Mouse (Mus musculus): Measurements from ENCODE around the gene Ppp1r2.

Gene Ppp1r2

GRCm38 (mm10) chr16:31234808-31235456 lies 40.1 kb downstream of the Ppp1r2 start:
- no peak for DNase-seq (ENCODE audit: extremely low spot score, low read depth, low spot score)

GRCm38 (mm10) chr16:31234356-31234755 lies 40.7 kb downstream of the Ppp1r2 start:
- DNase-seq (ENCODE audit: extremely low spot score, low read depth, low spot score): no peak

GRCm38 (mm10) chr16:31233541-31234339 lies 41.3 kb downstream of the Ppp1r2 start:
- DNase-seq (ENCODE audit: extremely low spot score, low read depth, low spot score): no peak

GRCm38 (mm10) chr16:31233167-31233498 lies 41.9 kb downstream of the Ppp1r2 start:
- DNase-seq (ENCODE audit: extremely low spot score, low read depth, low spot score): no peak

- no peak for DNase-seq (ENCODE audit: extremely low spot score, low read depth, low spot score)
Observed at GRCm38 (mm10) chr16:31232491-31233166, 42.4 kb downstream of the Ppp1r2 start.

GRCm38 (mm10) chr16:31231591-31231990 lies 43.5 kb downstream of the Ppp1r2 start:
- DNase-seq (ENCODE audit: extremely low spot score, low read depth, low spot score): no peak

GRCm38 (mm10) chr16:31227746-31228145 lies 47.3 kb downstream of the Ppp1r2 start:
- DNase-seq (ENCODE audit: extremely low spot score, low read depth, low spot score): no peak

- DNase-seq (ENCODE audit: extremely low spot score, low read depth, low spot score): no peak
Observed at GRCm38 (mm10) chr16:31215271-31215670, 59.8 kb downstream of the Ppp1r2 start.

GRCm38 (mm10) chr16:31213463-31213862 lies 61.6 kb downstream of the Ppp1r2 start:
- no peak for DNase-seq (ENCODE audit: extremely low spot score, low read depth, low spot score)

- DNase-seq (ENCODE audit: extremely low spot score, low read depth, low spot score): no peak
Observed at GRCm38 (mm10) chr16:31211503-31211902, 63.6 kb downstream of the Ppp1r2 start.

- no peak for DNase-seq (ENCODE audit: extremely low spot score, low read depth, low spot score)
Observed at GRCm38 (mm10) chr16:31210453-31210852, 64.6 kb downstream of the Ppp1r2 start.

- no peak for DNase-seq (ENCODE audit: extremely low spot score, low read depth, low spot score)
Observed at GRCm38 (mm10) chr16:31209911-31210310, 65.2 kb downstream of the Ppp1r2 start.

GRCm38 (mm10) chr16:31205726-31206125 lies 69.4 kb downstream of the Ppp1r2 start:
- DNase-seq (ENCODE audit: extremely low spot score, low read depth, low spot score): no peak

- DNase-seq (ENCODE audit: extremely low spot score, low read depth, low spot score): no peak
Observed at GRCm38 (mm10) chr16:31205187-31205586, 69.9 kb downstream of the Ppp1r2 start.

- no peak for DNase-seq (ENCODE audit: extremely low spot score, low read depth, low spot score)
Observed at GRCm38 (mm10) chr16:31204216-31204615, 70.9 kb downstream of the Ppp1r2 start.

GRCm38 (mm10) chr16:31201704-31202103 lies 73.4 kb downstream of the Ppp1r2 start:
- DNase-seq (ENCODE audit: extremely low spot score, low read depth, low spot score): no peak
